Mouse (Mus musculus) ES-E14 (cell line): ENCODE data around the gene Armc7. TPM values are rescaled to one million over a fixed set of nuclear protein-coding genes. Genes with fewer than 3 reads are reported as not detected.

Experiments
- DNase-seq: peaks from one replicate; pipeline ENCODE4 v3.0.0-alpha.2; 2013; ENCODE audit warnings: low read depth, low spot score
- H3K27ac ChIP-seq: 2 replicates; pipeline ENCODE4 v1.5.1; 2012; ENCODE audit warnings: low read depth, mild to moderate bottlenecking, low read length, moderate library complexity, mixed read lengths; ENCODE audit not compliant: poor library complexity, insufficient read depth, severe bottlenecking
- H3K36me3 ChIP-seq: 2 replicates; pipeline ENCODE4 v1.6.1; 2012; ENCODE audit warnings: mild to moderate bottlenecking, low read length, moderate library complexity, mixed read lengths; ENCODE audit not compliant: control insufficient read depth, poor library complexity, insufficient read depth, severe bottlenecking
- H3K4me1 ChIP-seq, 2 experiments: fragments of 150-350 bp in 1 of 2; sonication (generic) in 1 of 2; 2 replicates each; pipeline ENCODE4 v1.6.1; 2012; ENCODE audit warnings: low read length in 2 of 2, mild to moderate bottlenecking in 1 of 2, mixed read lengths in 1 of 2; ENCODE audit not compliant: control insufficient read depth in 2 of 2, insufficient read depth in 2 of 2, poor library complexity in 1 of 2
- H3K4me3 ChIP-seq, 2 experiments: fragments of 150-350 bp in 1 of 2; sonication (generic) in 1 of 2; 2 replicates each; pipeline ENCODE4 v1.5.1; 2012; ENCODE audit warnings: low read length in 2 of 2, low read depth in 1 of 2, mild to moderate bottlenecking in 1 of 2, mixed read lengths in 1 of 2; ENCODE audit not compliant: insufficient read depth in 1 of 2, poor library complexity in 1 of 2, severe bottlenecking in 1 of 2
- H3K9ac ChIP-seq: 2 replicates; pipeline ENCODE4 v1.6.1; 2012; ENCODE audit warnings: low read depth, mild to moderate bottlenecking, low read length, mixed read lengths; ENCODE audit not compliant: poor library complexity, insufficient read depth, severe bottlenecking
- H3K9me3 ChIP-seq: fragments of 150-350 bp; sonication (generic); 2 replicates; pipeline ENCODE4 v1.6.1; 2012; ENCODE audit warnings: low read depth, mild to moderate bottlenecking, low read length; ENCODE audit not compliant: control insufficient read depth, insufficient read depth
- CHD2 ChIP-seq: IDR thresholded peaks from 2 replicates; pipeline ENCODE4 v1.6.1; 2014; ENCODE audit warnings: mild to moderate bottlenecking, low read depth, low read length, inconsistent platforms
- HCFC1 ChIP-seq: IDR thresholded peaks from 2 replicates; pipeline ENCODE4 v1.6.1; 2012; ENCODE audit warnings: low read length, inconsistent platforms, borderline replicate concordance; ENCODE audit not compliant: insufficient read depth
- MAFK ChIP-seq: IDR thresholded peaks from 2 replicates; pipeline ENCODE4 v1.6.1; 2014; ENCODE audit warnings: mild to moderate bottlenecking, low read depth, low read length, inconsistent platforms; ENCODE audit not compliant: insufficient read depth
- ZC3H11A ChIP-seq: IDR thresholded peaks from 2 replicates; pipeline ENCODE4 v1.6.1; 2012; ENCODE audit warnings: low read depth, mild to moderate bottlenecking, inconsistent platforms, low read length, borderline replicate concordance
- ZNF384 ChIP-seq: IDR thresholded peaks from 2 replicates; pipeline ENCODE4 v1.6.1; 2012; ENCODE audit warnings: low read depth, low read length, inconsistent platforms
- in situ Hi-C, 2 experiments: fragments of 600-800 bp; cut with MboI; formaldehyde crosslinking; loops; one replicate each; pipeline ENCODE4 v1.15.1; 2025; ENCODE audit warnings: low sequenced_read_pairs in 2 of 2, inconsistent platforms in 1 of 2; ENCODE audit not compliant: unreplicated experiment in 2 of 2
- total RNA-seq: library from RNA; depleted of rRNA; stranded (reverse); fragments of 300-350 nt; gene quantifications from 2 replicates; pipeline ENCODE4 v1.2.3, GENCODE M21; 2012

Gene Armc7
- total RNA-seq, 1 experiment: 4.8 TPM

- TF ChIP-seq ZNF384: no peak
- TF ChIP-seq MAFK: no peak
- no peak for TF ChIP-seq HCFC1
- TF ChIP-seq CHD2: no peak
- TF ChIP-seq ZC3H11A: no peak
- Histone ChIP-seq H3K27ac (no peak overlapping the region), H3K4me3 (no peak overlapping the region), H3K36me3 (peaks cover 2% of the 10 kb centered on the region), H3K9ac (no peak overlapping the region), H3K9me3 (no peaks in the 10 kb centered on the region), H3K4me1 (peaks cover 0 to 5% of the 10 kb centered on the region in 2 experiments; a peak in 2 of 4 replicates)
- no peak for DNase-seq
- in situ Hi-C loops: no loop called here
Measured at GRCm38 (mm10) chr11:115518693-115519092, 43.2 kb downstream of the Armc7 start.

- no peak for DNase-seq
- Histone ChIP-seq H3K4me3 (no peak overlapping the region), H3K4me1 (peaks cover 0 to 5% of the 10 kb centered on the region in 2 experiments; a peak in 2 of 4 replicates), H3K9me3 (no peaks in the 10 kb centered on the region), H3K27ac (no peak overlapping the region), H3K36me3 (peaks cover 4% of the 10 kb centered on the region), H3K9ac (no peak overlapping the region)
- in situ Hi-C loops: no loop called here
- TF ChIP-seq MAFK (no peak), ZNF384 (no peak), ZC3H11A (no peak), HCFC1 (no peak), CHD2 (no peak)
Measured at GRCm38 (mm10) chr11:115519581-115519980, 44.1 kb downstream of the Armc7 start.

DNA sequence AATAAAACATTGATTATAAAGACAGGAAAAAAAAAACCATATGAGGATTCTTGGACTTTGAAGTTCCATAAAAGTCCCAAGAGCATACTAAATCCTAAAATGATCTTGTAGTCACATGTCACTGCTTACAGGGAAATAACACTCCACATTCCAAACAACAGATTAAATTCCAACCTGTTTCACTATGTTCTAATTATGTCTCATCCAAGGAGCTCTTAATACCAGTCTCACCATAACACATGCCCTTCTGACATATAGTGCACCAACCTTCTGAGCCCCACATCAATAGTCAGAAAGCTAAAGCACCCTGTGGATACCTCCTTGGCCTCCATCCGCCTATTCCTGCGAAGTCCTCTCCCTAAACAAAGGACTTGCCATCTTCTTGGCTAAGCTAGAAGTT is 44.8 kb downstream of the Armc7 start:
- TF ChIP-seq ZC3H11A: no peak
- TF ChIP-seq MAFK: no peak
- TF ChIP-seq HCFC1: no peak
- no peak overlapping the region for H3K9ac ChIP-seq
- no peaks in the 10 kb centered on the region for H3K9me3 ChIP-seq
- in situ Hi-C loops: no loop called here
- H3K4me3 ChIP-seq: no peak overlapping the region
- H3K36me3 ChIP-seq: peaks cover 4% of the 10 kb centered on the region
- peaks cover 0 to under 1% of the 10 kb centered on the region in 2 experiments; a peak in 1 of 4 replicates for H3K4me1 ChIP-seq
- H3K27ac ChIP-seq: no peak overlapping the region
- DNase-seq: no peak

GRCm38 (mm10) chr11:115521080-115521479 is 45.6 kb downstream of the Armc7 start:
- in situ Hi-C loops: no loop called here

GRCm38 (mm10) chr11:115522238-115522637 is 46.8 kb downstream of the Armc7 start:
- DNase-seq: no peak
- Histone ChIP-seq H3K36me3 (peaks cover 19% of the 10 kb centered on the region), H3K27ac (no peak overlapping the region), H3K9ac (no peak overlapping the region), H3K4me3 (no peak overlapping the region), H3K9me3 (no peaks in the 10 kb centered on the region), H3K4me1 (peaks cover 0 to 2% of the 10 kb centered on the region in 2 experiments; a peak in 1 of 4 replicates)
- no peak for TF ChIP-seq HCFC1
- TF ChIP-seq ZNF384: no peak
- TF ChIP-seq CHD2: no peak
- no peak for TF ChIP-seq ZC3H11A
- no peak for TF ChIP-seq MAFK
- in situ Hi-C loops: no loop called here

More at GRCm38 (mm10) chr11:115521080-115521479, 45.6 kb downstream of the Armc7 start:
- TF ChIP-seq ZNF384 (no peak), ZC3H11A (no peak), MAFK (no peak), CHD2 (no peak), HCFC1 (no peak)
- peaks cover 12% of the 10 kb centered on the region for H3K36me3 ChIP-seq
- H3K4me1 ChIP-seq: no peaks in the 10 kb centered on the region
- no peak overlapping the region for H3K27ac ChIP-seq
- DNase-seq: no peak
- no peak overlapping the region for H3K9ac ChIP-seq
- no peaks in the 10 kb centered on the region for H3K9me3 ChIP-seq
- no peak overlapping the region for H3K4me3 ChIP-seq
